Mouse (Mus musculus) hindbrain, embryonic 15.5 days (tissue): ENCODE measurements around the gene Nr0b2. TPM values are rescaled to one million over a fixed set of nuclear protein-coding genes. Genes with fewer than 3 reads are reported as not detected.

Experiments
- ATAC-seq: fragments of 200-750 bp; cut with Nextera tagmentation; 2 replicates; pipeline ENCODE4 v1.8.0; 2017; ENCODE audit warnings: low read depth, moderate number of reproducible peaks, moderate TSS enrichment; ENCODE audit not compliant: low FRiP score
- H3K27ac ChIP-seq: fragments of 300-500 bp; sonication (generic); replicated peaks from 2 replicates; pipeline ENCODE4 v1.5.1; 2015; ENCODE audit warnings: mild to moderate bottlenecking, inconsistent platforms
- H3K27me3 ChIP-seq: fragments of 300-500 bp; sonication (generic); 2 replicates; pipeline ENCODE4 v1.6.1; 2015; ENCODE audit warnings: control low read depth, inconsistent platforms
- H3K36me3 ChIP-seq: fragments of 300-500 bp; sonication (generic); 2 replicates; pipeline ENCODE4 v1.6.1; 2015; ENCODE audit warnings: control low read depth, inconsistent platforms
- H3K4me1 ChIP-seq: fragments of 300-500 bp; sonication (generic); replicated peaks from 2 replicates; pipeline ENCODE4 v1.6.1; 2015; ENCODE audit warnings: control low read depth, inconsistent platforms
- H3K4me2 ChIP-seq: fragments of 300-500 bp; sonication (generic); 2 replicates; pipeline ENCODE4 v1.6.1; 2015; ENCODE audit warnings: moderate library complexity, mild to moderate bottlenecking, inconsistent platforms
- H3K4me3 ChIP-seq: fragments of 300-500 bp; sonication (generic); 2 replicates; pipeline ENCODE4 v1.5.1; 2015; ENCODE audit warnings: mild to moderate bottlenecking, inconsistent platforms
- H3K9ac ChIP-seq: fragments of 300-500 bp; sonication (generic); 2 replicates; pipeline ENCODE4 v1.6.1; 2015; ENCODE audit warnings: inconsistent platforms
- H3K9me3 ChIP-seq: fragments of 300-500 bp; sonication (generic); 2 replicates; pipeline ENCODE4 v1.6.1; 2016; ENCODE audit warnings: control low read depth, inconsistent platforms
- WGBS: fragments of 180-500 bp; shearing (Covaris S2); methylation state at CpG from one replicate; pipeline ENCODE4 v1.1.7; 2015; 5-methylcytosine and 5-hydroxymethylcytosine counted together
- polyA plus RNA-seq: library from polyadenylated mRNA; unstranded; fragments of >200 nt; fragmentation: Nextera tagmentation; extraction: Ambion mirVana; gene quantifications from 2 replicates; pipeline ENCODE4 v1.2.1, GENCODE M21; 2015

The Nr0b2 gene
- polyA plus RNA-seq, 1 experiment from 2014 or later = not detected

GRCm38 (mm10) chr4:133532777-133533176 lies 20.4 kb upstream of the Nr0b2 start:
- peaks cover 63% of the 10 kb centered on the region for H3K36me3 ChIP-seq
- H3K4me3 ChIP-seq = no peak overlapping the region
- no peak overlapping the region for H3K9ac ChIP-seq
- H3K27ac ChIP-seq = no peak overlapping the region
- no peak overlapping the region for H3K4me2 ChIP-seq
- no peak for ATAC-seq
- 93% methylated on average over 3 of the region's 3 CpGs for WGBS
- no peaks in the 10 kb centered on the region for H3K27me3 ChIP-seq
- H3K4me1 ChIP-seq = no peaks in the 10 kb centered on the region
- H3K9me3 ChIP-seq = no peaks in the 10 kb centered on the region

GRCm38 (mm10) chr4:133536081-133536480 lies 17.1 kb upstream of the Nr0b2 start:
- peaks cover 63% of the 10 kb centered on the region for H3K36me3 ChIP-seq
- WGBS = 88% methylated on average over 3 of the region's 3 CpGs
- ATAC-seq = no peak
- no peak overlapping the region for H3K4me3 ChIP-seq
- H3K27ac ChIP-seq = no peak overlapping the region
- H3K9me3 ChIP-seq = no peaks in the 10 kb centered on the region
- H3K27me3 ChIP-seq = no peaks in the 10 kb centered on the region
- no peaks in the 10 kb centered on the region for H3K4me1 ChIP-seq
- H3K4me2 ChIP-seq = no peak overlapping the region
- H3K9ac ChIP-seq = no peak overlapping the region

GRCm38 (mm10) chr4:133536652-133537051 lies 16.5 kb upstream of the Nr0b2 start:
- no peaks in the 10 kb centered on the region for H3K9me3 ChIP-seq
- no peaks in the 10 kb centered on the region for H3K4me1 ChIP-seq
- no peaks in the 10 kb centered on the region for H3K27me3 ChIP-seq
- 90% methylated on average over 5 of the region's 5 CpGs for WGBS
- peaks cover 58% of the 10 kb centered on the region for H3K36me3 ChIP-seq
- no peak overlapping the region for H3K4me3 ChIP-seq
- H3K4me2 ChIP-seq = no peak overlapping the region
- H3K27ac ChIP-seq = no peak overlapping the region
- H3K9ac ChIP-seq = no peak overlapping the region
- ATAC-seq = no peak

- Histone ChIP-seq H3K9me3 (no peaks in the 10 kb centered on the region), H3K4me1 (peaks cover 23% of the 10 kb centered on the region), H3K27me3 (no peaks in the 10 kb centered on the region), H3K4me2 (peak within 1 kb of the TSS; percentile 88), H3K36me3 (peaks cover 15% of the 10 kb centered on the region; the same call in 1 of the 2 replicates), H3K4me3 (peak within 1 kb of the TSS; percentile 95), H3K27ac (peak within 1 kb of the TSS; percentile 88), H3K9ac (peak within 1 kb of the TSS; percentile 87)
- peak; percentile 99 for ATAC-seq
- under 1% methylated on average over 71 of the region's 77 CpGs for WGBS
Measured at GRCm38 (mm10) chr4:133545272-133546231, 7.6 kb upstream of the Nr0b2 start, which contains the start of gene Nudc. Nudc (minus strand) TSS chr4:133545996.

GRCm38 (mm10) chr4:133552029-133552428 lies 1.1 kb upstream of the Nr0b2 start:
- no peaks in the 10 kb centered on the region for H3K4me1 ChIP-seq
- no peak overlapping the region for H3K9ac ChIP-seq
- no peaks in the 10 kb centered on the region for H3K9me3 ChIP-seq
- no peaks in the 10 kb centered on the region for H3K36me3 ChIP-seq
- no peak overlapping the region for H3K27ac ChIP-seq
- WGBS = 88% methylated on average over 1 of the region's 1 CpGs
- no peak for ATAC-seq
- no peak overlapping the region for H3K4me2 ChIP-seq
- no peaks in the 10 kb centered on the region for H3K27me3 ChIP-seq
- H3K4me3 ChIP-seq = no peak overlapping the region

- Histone ChIP-seq H3K36me3 (no peaks in the 10 kb centered on the region), H3K9me3 (no peaks in the 10 kb centered on the region), H3K4me2 (no peak overlapping the region), H3K27ac (no peak overlapping the region), H3K4me1 (no peaks in the 10 kb centered on the region), H3K4me3 (no peak overlapping the region), H3K27me3 (no peaks in the 10 kb centered on the region), H3K9ac (no peak overlapping the region)
- 82% methylated on average over 19 of the region's 19 CpGs for WGBS
- ATAC-seq = no peak
Measured at GRCm38 (mm10) chr4:133553448-133554330, 513 bp downstream of the Nr0b2 start.

- ATAC-seq = no peak
Measured at GRCm38 (mm10) chr4:133557041-133557717, 4.0 kb downstream of the Nr0b2 start.

GRCm38 (mm10) chr4:133559846-133560245 lies 6.7 kb downstream of the Nr0b2 start:
- H3K27me3 ChIP-seq = no peaks in the 10 kb centered on the region
- H3K9ac ChIP-seq = no peak overlapping the region
- no peak overlapping the region for H3K4me3 ChIP-seq
- no peaks in the 10 kb centered on the region for H3K36me3 ChIP-seq
- H3K4me1 ChIP-seq = no peaks in the 10 kb centered on the region
- 83% methylated on average over 4 of the region's 4 CpGs for WGBS
- ATAC-seq = no peak
- H3K27ac ChIP-seq = no peak overlapping the region
- H3K9me3 ChIP-seq = no peaks in the 10 kb centered on the region
- no peak overlapping the region for H3K4me2 ChIP-seq

More at GRCm38 (mm10) chr4:133557041-133557717, 4.0 kb downstream of the Nr0b2 start:
- no peaks in the 10 kb centered on the region for H3K36me3 ChIP-seq
- H3K9ac ChIP-seq = no peak overlapping the region
- no peak overlapping the region for H3K4me3 ChIP-seq
- 27% methylated on average over 10 of the region's 10 CpGs for WGBS
- no peak overlapping the region for H3K4me2 ChIP-seq
- H3K9me3 ChIP-seq = no peaks in the 10 kb centered on the region
- no peak overlapping the region for H3K27ac ChIP-seq
- no peaks in the 10 kb centered on the region for H3K27me3 ChIP-seq
- H3K4me1 ChIP-seq = no peaks in the 10 kb centered on the region

GRCm38 (mm10) chr4:133561622-133562021 lies 8.4 kb downstream of the Nr0b2 start:
- no peaks in the 10 kb centered on the region for H3K36me3 ChIP-seq
- 77% methylated on average over 4 of the region's 4 CpGs for WGBS

GRCm38 (mm10) chr4:133563123-133563571 lies 10.0 kb downstream of the Nr0b2 start:
- WGBS = 59% methylated on average over 11 of the region's 11 CpGs
- H3K36me3 ChIP-seq = no peaks in the 10 kb centered on the region
- H3K4me1 ChIP-seq = no peaks in the 10 kb centered on the region
- no peaks in the 10 kb centered on the region for H3K9me3 ChIP-seq
- H3K4me2 ChIP-seq = no peak overlapping the region
- H3K4me3 ChIP-seq = no peak overlapping the region
- ATAC-seq = no peak
- no peaks in the 10 kb centered on the region for H3K27me3 ChIP-seq
- no peak overlapping the region for H3K9ac ChIP-seq
- no peak overlapping the region for H3K27ac ChIP-seq

More at GRCm38 (mm10) chr4:133561622-133562021, 8.4 kb downstream of the Nr0b2 start:
- Histone ChIP-seq H3K9ac (no peak overlapping the region), H3K4me2 (no peak overlapping the region), H3K4me3 (no peak overlapping the region), H3K9me3 (no peaks in the 10 kb centered on the region), H3K27ac (no peak overlapping the region), H3K4me1 (no peaks in the 10 kb centered on the region), H3K27me3 (no peaks in the 10 kb centered on the region)
- ATAC-seq = no peak

GRCm38 (mm10) chr4:133567251-133567650 lies 14.1 kb downstream of the Nr0b2 start:
- Histone ChIP-seq H3K9me3 (no peaks in the 10 kb centered on the region), H3K27me3 (no peaks in the 10 kb centered on the region), H3K4me1 (no peaks in the 10 kb centered on the region), H3K36me3 (no peaks in the 10 kb centered on the region), H3K4me3 (no peak overlapping the region), H3K9ac (no peak overlapping the region), H3K27ac (no peak overlapping the region), H3K4me2 (no peak overlapping the region)
- ATAC-seq = no peak
- 26% methylated on average over 8 of the region's 8 CpGs for WGBS
